Mouse (Mus musculus) small intestine, adult 10 weeks (tissue): ENCODE data around the gene Wdr47. TPM values are rescaled to one million over a fixed set of nuclear protein-coding genes. Genes with fewer than 3 reads are reported as not detected.

Experiments
- polyA plus RNA-seq: library from polyadenylated mRNA; stranded (reverse); fragments of 350-450 nt; fragmentation: Illumina TruSeq; extraction: RNeasy Lipid Tissue Mini Kit (QIAGEN cat#74804); gene quantifications from one replicate; pipeline ENCODE4 v1.2.3, GENCODE M21; 2014; ENCODE audit warnings: low replicate concordance

Wdr47 gene
- 9.8 TPM for polyA plus RNA-seq

GRCm38 (mm10) chr3:108590786-108591529 lies at the start of gene Wdr47:
TSS of gene Wdr47 (plus strand) at chr3:108591279.

GRCm38 (mm10) chr3:108562133-108562730 lies 28.8 kb upstream of the Wdr47 start, which contains the start of gene Tmem167b:
TSS of gene Tmem167b (minus strand) at chr3:108562466.

DNA sequence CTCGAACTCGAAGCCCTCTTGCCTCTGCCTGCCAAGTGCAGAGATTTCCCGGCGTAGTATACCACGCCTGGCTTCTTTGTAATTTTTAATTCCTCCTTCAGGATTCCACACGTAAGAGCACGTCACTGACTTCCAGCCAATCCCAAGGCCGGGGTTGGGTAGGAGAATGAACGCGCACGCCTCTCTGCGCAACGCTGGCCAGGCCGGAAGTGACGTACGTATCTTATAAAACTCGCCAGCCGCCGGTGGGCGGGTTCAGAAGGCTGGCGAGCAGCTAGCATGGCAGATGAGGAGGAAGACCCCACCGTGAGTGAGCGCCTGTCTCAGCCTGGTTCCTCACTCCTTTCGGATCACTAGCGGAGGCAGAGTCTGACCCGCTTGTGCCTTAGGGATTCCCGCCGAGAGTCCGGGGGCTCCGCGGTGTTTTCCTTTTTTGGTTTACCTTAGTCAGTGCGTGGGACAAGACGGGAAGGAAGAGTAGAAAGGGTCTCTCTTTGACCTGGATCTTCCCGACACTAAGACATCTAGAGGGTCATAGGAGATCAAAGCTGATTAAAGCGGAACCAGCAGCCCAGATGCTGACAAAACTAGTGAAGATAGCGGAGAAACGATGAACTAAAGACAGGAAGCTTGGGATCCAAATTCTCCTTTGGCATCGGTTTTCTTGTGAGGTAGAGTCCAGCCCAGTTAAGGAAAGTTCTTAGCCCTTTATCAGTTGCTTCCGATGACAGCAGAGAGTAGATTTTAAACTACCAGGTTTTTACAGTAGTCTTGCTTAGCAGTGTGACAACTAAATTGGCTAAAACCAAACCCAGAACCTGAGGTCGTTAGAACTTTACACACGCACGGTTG lies 19.4 kb upstream of the Wdr47 start, which contains the start of gene Taf13:
Taf13 (plus strand) TSS at position 256 of the 852 bp plus-strand sequence.

GRCm38 (mm10) chr3:108653710-108654379 lies 62.8 kb downstream of the Wdr47 start, which contains the start of gene Clcc1:
TSS of gene Clcc1 (plus strand) at chr3:108653913.

Other genes starting within 250 kb of the Wdr47 start
- not detected for gene Mybphl, start 226.4 kb upstream of the Wdr47 start, polyA plus RNA-seq
- gene Psrc1, start 207.4 kb upstream of the Wdr47 start, polyA plus RNA-seq = not detected
- gene Celsr2, start 175.7 kb upstream of the Wdr47 start, polyA plus RNA-seq = 0.15 TPM
- 6.9 TPM for gene Sars, start 146.1 kb upstream of the Wdr47 start, polyA plus RNA-seq
- gene 1700013F07Rik, start 57.1 kb upstream of the Wdr47 start, polyA plus RNA-seq = not detected
- gene 5330417C22Rik, start 54.7 kb upstream of the Wdr47 start, polyA plus RNA-seq = 10.1 TPM
- 72.1 TPM for gene Tmem167b, start 28.8 kb upstream of the Wdr47 start, polyA plus RNA-seq
- 79.9 TPM for gene Taf13, start 19.6 kb upstream of the Wdr47 start, polyA plus RNA-seq
- 32.2 TPM for gene Clcc1, start 62.6 kb downstream of the Wdr47 start, polyA plus RNA-seq
- 43.4 TPM for gene Gpsm2, start 131.0 kb downstream of the Wdr47 start, polyA plus RNA-seq
- not detected for gene Aknad1, start 148.4 kb downstream of the Wdr47 start, polyA plus RNA-seq
- gene Stxbp3, start 249.2 kb downstream of the Wdr47 start, polyA plus RNA-seq = 195 TPM